Mouse (Mus musculus) CD8-positive naive resting alpha-beta T cell, adult 2 months (primary cell): Measurements from ENCODE around the gene Ddx18.

Source experiments
- DNase-seq, 2 experiments: peaks; one replicate each; pipeline ENCODE4 v3.0.0; 2022; ENCODE audit warnings: low read depth in 2 of 2, low spot score in 2 of 2

Ddx18 gene

GRCm38 (mm10) chr1:121527600-121528398, 40.0 kb downstream of the Ddx18 start:
- DNase-seq, result no peak

DNA sequence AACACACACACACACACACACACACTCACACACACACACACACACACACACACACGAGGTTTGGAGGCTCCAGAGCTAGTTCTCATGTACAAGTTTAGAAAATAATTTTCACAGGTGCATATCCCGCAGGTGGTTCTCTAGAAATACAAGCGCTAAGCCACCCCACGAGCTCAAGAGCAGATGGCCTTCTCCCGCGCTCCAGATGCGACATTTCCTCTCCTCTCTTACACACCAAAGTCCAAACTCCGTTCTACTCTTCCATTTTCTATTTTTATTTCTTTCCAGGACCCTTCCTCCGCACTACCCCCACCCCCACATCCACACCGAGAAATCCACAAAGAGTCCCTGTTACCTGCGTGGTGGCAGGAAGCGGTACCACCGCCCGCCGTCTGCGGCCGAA, 40.7 kb downstream of the Ddx18 start:
- no peak for DNase-seq

DNA sequence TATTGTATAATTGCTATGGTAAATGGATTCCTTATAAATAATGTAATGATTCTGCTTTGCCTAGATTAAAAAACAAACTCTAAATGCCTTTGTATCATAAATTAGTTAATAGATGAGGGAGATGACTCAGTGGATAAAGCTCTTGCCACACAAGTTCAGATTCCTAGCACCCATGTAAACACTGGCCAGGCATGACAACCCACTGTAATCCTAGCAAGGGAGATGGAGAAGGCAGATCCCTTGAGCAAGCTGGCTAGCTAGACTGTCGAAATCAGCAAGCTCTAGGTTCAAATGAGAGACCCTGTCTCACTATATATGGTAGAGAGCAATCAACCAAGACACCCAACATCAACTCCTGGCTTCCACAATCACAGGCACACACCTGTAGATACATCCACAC, 49.2 kb downstream of the Ddx18 start:
- DNase-seq, result no peak

DNA sequence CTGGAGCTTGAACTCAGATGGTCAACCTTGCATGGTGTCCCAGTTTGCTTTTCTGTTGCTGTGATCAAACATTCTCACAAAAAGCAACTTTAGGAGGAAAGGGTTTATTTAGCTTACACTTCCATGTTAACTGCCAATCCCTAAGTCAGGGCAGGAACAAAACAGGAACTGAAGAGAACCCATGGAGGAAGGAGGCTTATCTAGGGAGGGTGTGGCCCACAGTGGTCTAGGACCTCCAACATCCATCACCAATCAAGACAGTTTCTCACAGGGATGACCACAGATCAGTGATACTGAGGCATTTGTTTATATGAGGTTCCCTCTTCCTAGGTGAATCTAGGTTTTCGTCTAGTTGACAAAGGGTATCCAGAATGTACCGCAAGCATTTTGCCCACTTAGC, 55.8 kb downstream of the Ddx18 start:
- no peak for DNase-seq

DNA sequence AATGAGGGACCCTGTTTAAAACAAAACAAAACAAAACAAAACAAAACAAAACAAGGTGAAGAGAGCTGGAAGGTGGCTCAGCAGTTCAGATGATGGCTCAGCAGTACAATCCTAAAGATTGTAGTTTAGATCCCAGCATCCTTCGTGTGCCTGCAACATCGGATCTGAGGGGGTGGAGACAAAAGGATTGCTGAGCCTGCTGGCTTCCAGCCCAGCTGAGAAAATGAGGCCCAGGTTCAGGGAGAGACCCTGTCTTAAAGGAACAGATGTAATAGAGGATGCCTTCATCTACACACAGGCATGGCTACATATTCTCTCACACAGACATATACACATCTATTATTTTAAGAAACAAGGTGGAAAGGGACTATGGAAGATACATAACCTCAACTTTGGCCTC, 56.6 kb downstream of the Ddx18 start:
- DNase-seq, result no peak

- DNase-seq, result no peak
Observed at GRCm38 (mm10) chr1:121510420-121511140, 57.2 kb downstream of the Ddx18 start.

- no peak for DNase-seq
Observed at GRCm38 (mm10) chr1:121508729-121509128, 59.1 kb downstream of the Ddx18 start.
